Mouse (Mus musculus) liver, postnatal 0 days (tissue): Measurements from ENCODE around the gene Tsx. TPM values are rescaled to one million over a fixed set of nuclear protein-coding genes. Genes with fewer than 3 reads are reported as not detected.

Source experiments
- ATAC-seq: fragments of 200-750 bp; cut with Nextera tagmentation; 2 replicates; pipeline ENCODE4 v1.8.0; 2017; ENCODE audit warnings: mild to moderate bottlenecking, moderate library complexity
- DNase-seq: peaks from one replicate; pipeline ENCODE4 v3.0.0-alpha.2; 2016
- H3K27ac ChIP-seq: fragments of 300-500 bp; sonication (generic); 2 replicates; pipeline ENCODE4 v1.5.1; 2014; ENCODE audit warnings: antibody characterized with exemption, moderate library complexity, mild to moderate bottlenecking, low read depth
- H3K27me3 ChIP-seq: fragments of 300-500 bp; sonication (generic); 2 replicates; pipeline ENCODE4 v1.6.1; 2014; ENCODE audit warnings: low read length, control low read depth, mixed read lengths; ENCODE audit not compliant: insufficient read depth
- H3K36me3 ChIP-seq: fragments of 300-500 bp; sonication (generic); replicated peaks from 2 replicates; pipeline ENCODE4 v1.6.1; 2014; ENCODE audit warnings: mild to moderate bottlenecking, control low read depth, low read length, moderate library complexity, mixed read lengths; ENCODE audit not compliant: insufficient read depth
- H3K4me1 ChIP-seq: fragments of 300-500 bp; sonication (generic); 2 replicates; pipeline ENCODE4 v1.6.1; 2014; ENCODE audit warnings: antibody characterized with exemption, mild to moderate bottlenecking, control low read depth; ENCODE audit not compliant: insufficient read depth
- H3K4me2 ChIP-seq: fragments of 300-500 bp; sonication (generic); 2 replicates; pipeline ENCODE4 v1.6.1; 2014; ENCODE audit warnings: low read depth, mild to moderate bottlenecking, low read length, moderate library complexity, mixed read lengths
- H3K4me3 ChIP-seq: fragments of 300-500 bp; sonication (generic); 2 replicates; pipeline ENCODE4 v1.5.1; 2014; ENCODE audit warnings: low read depth, low read length
- H3K9ac ChIP-seq: fragments of 300-500 bp; sonication (generic); replicated peaks from 2 replicates; pipeline ENCODE4 v1.6.1; 2014; ENCODE audit warnings: mild to moderate bottlenecking, moderate library complexity
- H3K9me3 ChIP-seq: fragments of 300-500 bp; sonication (generic); 2 replicates; pipeline ENCODE4 v1.6.1; 2016; ENCODE audit warnings: mild to moderate bottlenecking, control low read depth, low read length, mixed read lengths
- CTCF ChIP-seq: sonication (generic); IDR thresholded peaks from 2 replicates; pipeline ENCODE4 v1.5.1; 2016; ENCODE audit warnings: antibody characterized with exemption, low read depth
- EP300 ChIP-seq: IDR thresholded peaks from 2 replicates; pipeline ENCODE4 v1.6.1; 2016; ENCODE audit warnings: antibody characterized with exemption, low read depth, mild to moderate bottlenecking
- WGBS: fragments of 180-500 bp; shearing (Covaris S2); extraction: QIAGEN DNeasy Blood & Tissue Kit; methylation state at CpG from one replicate; pipeline ENCODE4 v1.1.7; 2014; ENCODE audit not compliant: insufficient replicate concordance; 5-methylcytosine and 5-hydroxymethylcytosine counted together
- polyA plus RNA-seq: library from polyadenylated mRNA; unstranded; fragments of >200 nt; fragmentation: Nextera tagmentation; extraction: Ambion mirVana; gene quantifications from 2 replicates; pipeline ENCODE4 v1.2.1, GENCODE M21; 2015

Gene Tsx
- not detected in 2 replicates for polyA plus RNA-seq

DNA sequence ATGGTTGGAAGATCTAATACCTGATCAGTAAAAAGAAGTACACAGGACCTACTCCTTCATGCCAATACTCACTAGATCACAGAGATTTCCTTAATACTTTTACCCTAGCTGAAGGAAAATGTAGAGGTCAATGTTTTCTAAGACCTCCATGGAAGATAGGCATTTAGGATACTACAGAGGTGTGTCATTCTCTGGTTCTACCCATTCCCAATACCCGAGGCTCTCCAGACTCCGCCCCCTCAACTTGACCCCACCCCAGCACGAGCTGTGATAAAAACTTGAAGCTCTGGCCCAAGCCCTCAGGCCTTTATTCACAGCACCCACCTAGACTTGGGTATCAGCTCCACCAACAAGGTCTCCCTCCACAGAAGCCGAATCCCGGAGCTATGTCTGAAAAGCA is at the start of gene Tsx:
TSS of gene Tsx (plus strand) at position 301 of the 400 bp plus-strand sequence.
- no peak for TF ChIP-seq CTCF
- TF ChIP-seq EP300: no peak
- Histone ChIP-seq H3K4me3 (no peak within 1 kb of the TSS), H3K36me3 (no peaks in the 10 kb centered on the region), H3K9me3 (no peaks in the 10 kb centered on the region), H3K4me2 (no peak within 1 kb of the TSS), H3K27ac (no peak within 1 kb of the TSS), H3K4me1 (no peaks in the 10 kb centered on the region), H3K27me3 (peaks cover 2% of the 10 kb centered on the region; the same call in 1 of the 2 replicates), H3K9ac (no peak within 1 kb of the TSS)
- WGBS: 75% methylated on average over 5 of the region's 5 CpGs
- ATAC-seq (no peak), DNase-seq (no peak)

GRCm38 (mm10) chrX:103366201-103366600 is 48.1 kb upstream of the Tsx start:
- Histone ChIP-seq H3K9me3 (no peaks in the 10 kb centered on the region), H3K9ac (no peak overlapping the region), H3K4me3 (no peak overlapping the region), H3K36me3 (no peaks in the 10 kb centered on the region), H3K27ac (no peak overlapping the region), H3K4me2 (no peak overlapping the region), H3K27me3 (peaks cover 4% of the 10 kb centered on the region; the same call in 1 of the 2 replicates), H3K4me1 (no peaks in the 10 kb centered on the region)
- TF ChIP-seq CTCF (no peak), EP300 (no peak)
- DNase-seq (no peak), ATAC-seq (no peak)
- WGBS: 60% methylated on average over 5 of the region's 5 CpGs

DNA sequence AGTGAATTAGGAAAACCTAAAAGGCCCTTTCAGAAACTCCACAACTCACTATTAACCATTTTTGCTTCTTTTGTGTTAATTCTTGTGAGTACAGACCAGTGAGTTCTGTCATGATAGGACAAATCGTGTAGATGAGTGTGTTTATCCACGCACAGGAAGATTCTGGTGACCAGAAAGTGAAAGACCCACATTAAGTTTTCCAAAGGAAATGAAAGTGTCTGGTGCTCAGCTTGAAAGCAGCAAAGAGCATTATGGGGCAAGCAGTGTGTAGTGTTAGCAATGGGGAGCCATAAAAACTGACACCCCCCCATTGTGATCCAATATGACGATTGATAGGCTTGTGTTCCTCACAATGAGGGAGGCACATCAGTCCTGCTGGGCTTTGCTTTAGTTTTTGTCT is 45.6 kb upstream of the Tsx start:
- Histone ChIP-seq H3K36me3 (no peaks in the 10 kb centered on the region), H3K27ac (no peak overlapping the region), H3K9ac (no peak overlapping the region), H3K4me1 (no peaks in the 10 kb centered on the region), H3K4me2 (no peak overlapping the region), H3K9me3 (no peaks in the 10 kb centered on the region), H3K27me3 (peaks cover 4% of the 10 kb centered on the region; the same call in 1 of the 2 replicates), H3K4me3 (no peak overlapping the region)
- WGBS: 69% methylated on average over 3 of the region's 3 CpGs
- ATAC-seq (no peak), DNase-seq (no peak)
- TF ChIP-seq EP300: no peak
- TF ChIP-seq CTCF: no peak

GRCm38 (mm10) chrX:103371221-103371620 is 43.0 kb upstream of the Tsx start:
- H3K36me3 ChIP-seq: no peaks in the 10 kb centered on the region
- no peak overlapping the region for H3K9ac ChIP-seq
- no peak overlapping the region for H3K4me3 ChIP-seq
- DNase-seq: no peak
- H3K4me1 ChIP-seq: no peaks in the 10 kb centered on the region
- no peak overlapping the region for H3K27ac ChIP-seq
- H3K27me3 ChIP-seq: 0 out of 2 replicates have a peak, but pooled peaks cover 2% of the 10 kb centered on the region
- WGBS: 62% methylated on average over 2 of the region's 2 CpGs
- H3K4me2 ChIP-seq: no peak overlapping the region
- no peak for ATAC-seq
- H3K9me3 ChIP-seq: no peaks in the 10 kb centered on the region
- TF ChIP-seq EP300: no peak
- 0 out of 2 replicates have a peak, but pooled peaks have one; percentile 35 for TF ChIP-seq CTCF

DNA sequence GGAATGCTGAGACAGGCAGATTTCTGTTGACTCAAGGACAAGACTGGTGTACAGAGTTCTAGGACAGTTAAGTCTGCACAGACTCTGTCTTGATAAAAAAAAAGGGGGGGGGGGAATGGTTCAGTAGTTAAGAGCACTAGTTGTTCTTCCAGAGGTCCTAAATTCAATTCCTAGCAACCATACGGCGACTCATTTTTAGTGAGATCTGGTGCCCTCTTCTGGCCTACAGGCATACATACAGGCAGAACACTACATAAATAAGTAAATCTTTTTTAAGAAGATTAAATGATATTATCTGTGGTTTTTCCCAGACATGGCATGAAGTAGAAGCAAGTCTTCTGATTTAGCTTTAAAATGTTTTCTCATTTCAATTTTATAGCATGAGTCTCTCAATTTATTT is 42.6 kb upstream of the Tsx start:
- WGBS: 19% methylated on average over 2 of the region's 2 CpGs
- H3K4me2 ChIP-seq: no peak overlapping the region
- H3K4me3 ChIP-seq: no peak overlapping the region
- H3K9ac ChIP-seq: no peak overlapping the region
- H3K9me3 ChIP-seq: no peaks in the 10 kb centered on the region
- H3K4me1 ChIP-seq: no peaks in the 10 kb centered on the region
- H3K27me3 ChIP-seq: 0 out of 2 replicates have a peak, but pooled peaks cover 2% of the 10 kb centered on the region
- no peak for ATAC-seq
- no peak overlapping the region for H3K27ac ChIP-seq
- no peaks in the 10 kb centered on the region for H3K36me3 ChIP-seq
- no peak for DNase-seq
- TF ChIP-seq CTCF: peak; percentile 51
- TF ChIP-seq EP300: no peak

GRCm38 (mm10) chrX:103374250-103374649 is 40.0 kb upstream of the Tsx start:
- H3K9ac ChIP-seq: no peak overlapping the region
- H3K4me3 ChIP-seq: no peak overlapping the region
- no peak overlapping the region for H3K27ac ChIP-seq
- WGBS: 73% methylated on average over 5 of the region's 5 CpGs
- H3K36me3 ChIP-seq: no peaks in the 10 kb centered on the region
- 0 out of 2 replicates have a peak, but pooled peaks cover 2% of the 10 kb centered on the region for H3K27me3 ChIP-seq
- H3K4me1 ChIP-seq: no peaks in the 10 kb centered on the region
- no peak overlapping the region for H3K4me2 ChIP-seq
- DNase-seq (no peak), ATAC-seq (no peak)
- no peaks in the 10 kb centered on the region for H3K9me3 ChIP-seq
- no peak for TF ChIP-seq EP300
- peak; percentile 39; the same call in 1 of the 2 replicates for TF ChIP-seq CTCF

GRCm38 (mm10) chrX:103384528-103384927 is 29.7 kb upstream of the Tsx start:
- Histone ChIP-seq H3K9me3 (no peaks in the 10 kb centered on the region), H3K4me3 (no peak overlapping the region), H3K4me2 (no peak overlapping the region), H3K36me3 (no peaks in the 10 kb centered on the region), H3K4me1 (no peaks in the 10 kb centered on the region), H3K27me3 (no peaks in the 10 kb centered on the region; the same call in 1 of the 2 replicates), H3K27ac (no peak overlapping the region), H3K9ac (no peak overlapping the region)
- DNase-seq: no peak
- TF ChIP-seq CTCF (peak; percentile 42), EP300 (no peak)
- ATAC-seq: no peak
- WGBS: 64% methylated on average over 3 of the region's 3 CpGs
